Mouse (Mus musculus): ENCODE data around the gene Akain1. TPM values are rescaled to one million over a fixed set of nuclear protein-coding genes. Genes with fewer than 3 reads are reported as not detected.

Gene Akain1
- not detected for total RNA-seq (2018; cell fraction: chromatin; rRNA removed)
- total RNA-seq (2018; cell fraction: cytosol; rRNA removed) = not detected
- total RNA-seq (2018; cell fraction: nucleus; rRNA removed) = not detected
- polyA plus RNA-seq (2018) = not detected in 3 replicates

DNA sequence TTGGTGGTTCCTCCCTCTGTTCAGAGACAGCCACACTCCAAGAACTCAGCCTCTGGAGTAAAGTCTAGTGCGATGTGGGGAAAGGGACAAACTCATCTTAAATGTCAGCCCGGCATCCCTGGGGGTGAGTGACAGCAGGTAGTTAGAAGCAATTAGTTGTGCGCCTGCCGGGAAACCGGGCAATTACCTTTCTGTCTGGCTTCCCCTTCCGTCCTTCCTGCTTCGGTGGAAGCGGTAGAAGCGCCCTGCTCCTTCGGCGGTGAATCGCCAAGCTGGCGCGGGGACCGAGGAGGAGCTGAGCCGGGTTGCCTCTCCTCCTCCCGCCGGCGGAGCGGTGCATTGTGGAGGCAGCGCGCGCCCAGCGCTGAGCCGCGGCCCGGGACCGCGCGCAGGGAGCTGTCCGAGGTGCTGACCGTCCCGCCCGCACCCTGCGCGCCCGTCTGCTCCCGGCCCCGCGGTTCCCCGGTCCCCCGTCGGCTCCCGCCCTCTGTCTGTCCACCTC lies at the start of gene Akain1:
Gene Akain1, plus strand, starts transcription at position 337 of the 502 bp plus-strand sequence.
- Histone ChIP-seq H3K36me3 (ENCODE audit: inconsistent target) (no peaks in the 10 kb centered on the region), H3K27ac (no peak within 1 kb of the TSS), H3K79me2 (ENCODE audit: inconsistent target) (no peaks in the 10 kb centered on the region), H3K4me3 (ENCODE audit: inconsistent target) (no peak within 1 kb of the TSS)
- under 1% methylated on average over 34 of the region's 44 CpGs for WGBS (ENCODE audit: missing documents)

DNA sequence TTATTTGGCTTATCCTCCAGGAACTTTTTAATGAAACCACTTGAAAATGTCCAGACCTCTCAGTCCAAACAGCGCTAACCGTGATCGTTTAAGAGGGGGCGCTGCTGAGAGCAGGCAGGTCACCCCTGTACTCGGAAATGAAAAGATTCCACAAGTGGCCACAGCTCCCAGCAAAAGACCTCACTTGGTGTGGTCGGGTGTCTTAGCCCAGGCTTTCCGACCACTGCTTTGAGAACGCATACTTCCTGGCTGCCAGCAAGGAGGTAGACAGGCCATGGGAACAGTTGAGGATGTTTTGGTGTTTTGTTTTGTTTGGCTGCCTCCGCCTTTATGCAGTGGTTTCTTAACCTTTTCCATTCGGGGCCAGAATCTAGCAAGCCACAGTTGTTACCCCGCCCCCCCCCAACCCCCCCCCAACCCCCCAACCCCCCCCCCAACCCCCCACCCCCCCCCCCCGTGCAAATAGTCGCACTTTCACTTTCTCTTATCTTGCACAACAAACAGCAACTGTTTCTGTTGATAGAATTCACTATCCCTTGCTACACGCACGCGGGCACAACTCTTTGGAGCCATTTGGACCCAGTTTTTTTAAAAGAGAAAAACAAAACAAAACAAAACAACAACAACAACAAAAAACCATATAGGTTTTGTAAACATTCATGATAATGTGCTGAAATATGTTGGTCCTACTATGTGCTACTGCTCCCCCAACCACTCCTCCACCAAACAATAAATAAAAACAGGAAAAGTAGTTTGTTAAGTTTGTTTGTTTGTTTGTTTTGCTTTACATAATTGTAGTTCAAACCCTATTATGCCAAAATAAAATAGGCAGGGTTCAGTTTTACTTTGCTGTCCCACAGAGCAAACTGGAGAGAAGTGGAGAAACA lies 42.7 kb upstream of the Akain1 start:
- Histone ChIP-seq H3K27ac (no peak overlapping the region), H3K4me3 (ENCODE audit: inconsistent target) (peak overlapping the region; percentile 14; the same call in 1 of the 2 replicates), H3K36me3 (ENCODE audit: inconsistent target) (no peaks in the 10 kb centered on the region), H3K79me2 (ENCODE audit: inconsistent target) (no peaks in the 10 kb centered on the region)
- WGBS (ENCODE audit: missing documents) = 4% methylated on average over 15 of the region's 16 CpGs

DNA sequence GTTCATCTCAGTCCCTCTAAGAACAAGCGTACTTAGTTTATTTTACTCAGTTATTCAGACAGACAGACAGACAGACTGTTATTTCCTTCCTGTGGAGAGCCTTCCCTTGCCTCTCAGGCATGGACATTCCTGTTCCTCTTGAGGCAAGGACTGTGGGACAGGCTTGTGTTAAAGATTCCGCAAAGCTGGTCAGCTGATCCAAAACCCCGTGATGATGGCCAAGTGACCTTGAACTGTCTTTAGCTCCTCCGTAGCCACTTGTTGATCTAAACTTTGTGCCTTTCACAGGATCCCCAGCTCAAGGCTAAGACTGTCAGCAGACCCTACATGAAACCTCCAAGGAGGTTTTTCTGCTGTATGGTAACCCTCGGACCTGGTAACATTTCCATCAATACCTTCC lies 42.0 kb upstream of the Akain1 start:
- Histone ChIP-seq H3K4me3 (ENCODE audit: inconsistent target) (no peak overlapping the region), H3K36me3 (ENCODE audit: inconsistent target) (no peaks in the 10 kb centered on the region), H3K27ac (no peak overlapping the region), H3K79me2 (ENCODE audit: inconsistent target) (no peaks in the 10 kb centered on the region)
- 76% methylated on average over 5 of the region's 5 CpGs for WGBS (ENCODE audit: missing documents)

DNA sequence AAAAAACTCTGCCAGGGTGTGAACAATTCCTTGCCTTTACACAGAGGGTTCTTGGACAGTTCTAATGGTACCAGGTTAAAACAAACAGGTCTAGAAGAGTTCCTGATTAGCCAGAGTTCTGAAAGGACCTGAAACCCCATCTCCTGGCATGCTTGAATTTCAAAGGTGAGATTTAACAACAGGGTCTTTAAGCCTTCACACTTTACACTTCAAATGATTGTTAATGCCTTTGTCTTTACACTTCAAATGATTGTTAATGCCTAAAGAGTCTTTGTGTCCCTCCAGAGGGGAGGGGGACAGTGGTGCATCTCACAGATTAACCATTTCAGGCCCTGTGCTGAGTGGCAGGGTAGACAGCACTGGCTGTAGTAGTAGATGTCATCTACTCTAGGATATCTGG lies 41.0 kb upstream of the Akain1 start:
- no peaks in the 10 kb centered on the region for H3K79me2 ChIP-seq (ENCODE audit: inconsistent target)
- H3K27ac ChIP-seq = no peak overlapping the region
- no peak overlapping the region for H3K4me3 ChIP-seq (ENCODE audit: inconsistent target)
- H3K36me3 ChIP-seq (ENCODE audit: inconsistent target) = no peaks in the 10 kb centered on the region

DNA sequence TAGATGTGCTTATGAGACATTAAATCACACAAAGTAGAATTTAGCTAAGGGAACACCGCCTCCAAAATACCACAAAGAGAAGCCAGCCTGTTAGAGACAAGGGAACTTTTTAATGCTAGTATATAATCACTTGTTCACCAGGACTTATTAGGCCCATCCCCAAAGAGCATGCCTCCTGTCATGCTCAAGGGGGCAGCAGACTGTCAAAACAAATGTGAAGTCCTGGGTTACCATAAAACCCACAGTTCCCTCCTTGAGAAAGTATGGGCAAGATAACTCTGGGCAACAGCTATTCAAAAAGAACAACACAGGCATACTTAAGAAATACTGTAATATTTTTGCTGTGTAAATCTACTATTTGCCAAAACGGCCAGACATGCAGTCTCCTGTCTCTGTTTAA lies 38.0 kb upstream of the Akain1 start:
- H3K27ac ChIP-seq = no peak overlapping the region
- H3K4me3 ChIP-seq (ENCODE audit: inconsistent target) = no peak overlapping the region
- H3K79me2 ChIP-seq (ENCODE audit: inconsistent target) = no peaks in the 10 kb centered on the region
- H3K36me3 ChIP-seq (ENCODE audit: inconsistent target) = no peaks in the 10 kb centered on the region
- WGBS (ENCODE audit: missing documents) = 90% methylated on average over 2 of the region's 2 CpGs

DNA sequence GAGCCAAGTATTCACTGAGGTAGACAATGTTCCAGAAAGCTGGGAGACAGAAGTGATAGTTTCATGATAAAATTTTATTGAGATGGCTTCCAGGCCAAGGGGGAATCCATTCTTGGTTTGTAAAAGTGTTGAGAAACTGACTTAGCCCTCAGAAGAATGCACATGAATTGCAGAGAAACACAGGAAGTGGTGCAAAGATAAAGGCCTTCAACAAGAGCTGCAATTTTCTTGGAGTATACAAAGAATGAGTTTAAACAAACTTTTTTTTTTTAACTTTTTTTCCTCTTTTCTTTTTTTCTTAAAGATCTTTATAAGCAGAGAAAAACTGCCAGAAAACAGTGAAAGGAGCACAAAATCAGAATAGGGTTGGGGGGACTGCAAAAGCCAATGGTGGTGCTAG lies 23.0 kb upstream of the Akain1 start:
- Histone ChIP-seq H3K27ac (0 out of 2 replicates have a peak overlapping the region, but pooled peaks have one; percentile 64), H3K79me2 (ENCODE audit: inconsistent target) (peaks cover 33% of the 10 kb centered on the region), H3K36me3 (ENCODE audit: inconsistent target) (no peaks in the 10 kb centered on the region), H3K4me3 (ENCODE audit: inconsistent target) (peak overlapping the region; percentile 81; the same call in 1 of the 2 replicates)

DNA sequence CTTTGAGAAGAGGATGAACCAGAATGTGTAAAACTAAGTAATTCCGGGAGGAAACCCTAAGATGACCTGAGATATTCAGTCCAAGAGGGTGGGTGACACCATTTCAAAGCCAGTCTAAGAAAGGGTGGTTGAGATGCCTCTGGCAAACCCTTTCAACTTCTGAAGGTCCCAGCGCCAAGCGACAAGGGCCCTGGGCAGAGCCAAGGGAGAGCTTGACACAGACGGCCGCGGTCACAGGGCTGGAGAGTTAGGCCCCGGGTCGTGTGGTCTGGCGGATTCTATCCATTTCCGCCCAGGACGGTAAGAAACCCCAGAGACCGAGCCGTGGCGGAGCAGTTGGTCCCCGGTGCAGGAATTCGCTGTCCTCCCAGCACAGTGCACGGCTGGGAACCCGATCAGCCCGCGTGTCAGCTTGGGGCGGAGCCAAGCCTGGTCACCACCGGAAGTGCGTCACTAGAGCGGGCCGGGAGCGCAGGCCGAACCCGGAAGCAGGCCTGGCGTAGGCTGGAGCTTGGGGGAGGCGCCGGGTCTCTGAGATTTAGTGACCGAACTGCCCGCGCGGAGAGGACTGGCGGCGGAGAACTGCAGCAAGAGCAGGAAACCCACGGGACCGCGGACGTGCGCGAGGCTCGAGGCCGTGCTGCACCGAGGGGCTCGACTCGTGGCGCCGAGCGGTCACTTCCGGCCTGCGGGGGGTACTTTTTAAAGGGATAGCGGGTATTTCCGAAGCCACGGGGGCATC lies 22.0 kb upstream of the Akain1 start:
- Histone ChIP-seq H3K27ac (peak overlapping the region; percentile 64), H3K4me3 (ENCODE audit: inconsistent target) (peak overlapping the region; percentile 81), H3K36me3 (ENCODE audit: inconsistent target) (no peaks in the 10 kb centered on the region), H3K79me2 (ENCODE audit: inconsistent target) (peaks cover 33% of the 10 kb centered on the region)
- under 1% methylated on average over 56 of the region's 56 CpGs for WGBS (ENCODE audit: missing documents)

DNA sequence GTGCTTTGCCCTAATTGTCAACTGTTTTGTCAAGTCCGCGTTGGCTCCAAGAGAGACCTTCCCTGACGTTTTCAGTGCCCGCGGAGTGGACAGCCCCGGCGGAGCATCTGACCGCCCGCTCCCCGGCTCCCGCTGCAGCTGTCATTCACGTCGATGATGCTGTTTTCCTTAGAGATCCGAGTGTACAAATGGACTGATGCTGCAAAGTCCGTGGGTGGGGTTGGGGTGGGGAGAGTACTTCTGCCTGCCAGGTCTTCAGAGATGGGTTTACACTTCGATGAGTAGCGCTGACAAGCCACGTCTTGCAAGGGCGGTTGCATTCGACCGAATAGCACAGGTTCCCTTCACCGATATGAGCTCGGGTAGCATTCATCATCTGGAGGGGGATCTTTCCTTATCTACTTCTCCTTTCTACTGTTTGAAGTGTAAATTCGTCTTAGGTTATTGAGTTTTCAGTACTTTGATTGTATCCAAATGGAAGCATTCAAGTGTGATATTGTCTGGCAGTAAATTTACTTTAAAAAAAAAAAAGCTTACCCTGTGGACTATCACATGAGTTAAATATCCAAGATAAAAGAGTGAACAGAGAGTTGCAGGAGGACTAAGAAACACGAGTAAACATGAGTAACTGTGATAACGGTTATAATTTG lies 21.3 kb upstream of the Akain1 start:
- Histone ChIP-seq H3K36me3 (ENCODE audit: inconsistent target) (no peaks in the 10 kb centered on the region), H3K79me2 (ENCODE audit: inconsistent target) (peaks cover 33% of the 10 kb centered on the region), H3K4me3 (ENCODE audit: inconsistent target) (peak overlapping the region; percentile 81), H3K27ac (peak overlapping the region; percentile 64)
- 6% methylated on average over 26 of the region's 26 CpGs for WGBS (ENCODE audit: missing documents)

DNA sequence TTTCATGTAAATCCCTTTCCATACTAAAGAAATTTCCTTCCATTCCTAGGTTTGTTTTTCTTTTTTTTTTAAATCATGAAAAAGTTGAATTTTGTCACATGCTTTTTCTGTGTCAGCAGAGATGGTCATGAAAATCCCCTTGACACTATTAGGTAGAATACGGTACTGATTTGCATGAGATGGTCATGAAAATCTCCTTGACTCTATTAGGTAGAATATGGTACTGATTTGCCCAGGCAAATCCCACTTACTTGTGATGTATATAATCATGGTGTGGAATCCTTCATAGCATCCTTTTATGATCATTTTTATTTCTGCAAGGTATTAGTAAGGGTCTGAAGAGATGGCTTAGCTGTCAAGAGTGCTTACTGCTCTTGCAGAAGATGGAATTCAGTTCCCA lies 17.5 kb upstream of the Akain1 start:
- H3K36me3 ChIP-seq (ENCODE audit: inconsistent target) = no peaks in the 10 kb centered on the region
- peaks cover 33% of the 10 kb centered on the region for H3K79me2 ChIP-seq (ENCODE audit: inconsistent target)
- H3K27ac ChIP-seq = 0 out of 2 replicates have a peak overlapping the region, but pooled peaks have one; percentile 17
- H3K4me3 ChIP-seq (ENCODE audit: inconsistent target) = no peak overlapping the region
- 63% methylated on average over 1 of the region's 1 CpGs for WGBS (ENCODE audit: missing documents)

DNA sequence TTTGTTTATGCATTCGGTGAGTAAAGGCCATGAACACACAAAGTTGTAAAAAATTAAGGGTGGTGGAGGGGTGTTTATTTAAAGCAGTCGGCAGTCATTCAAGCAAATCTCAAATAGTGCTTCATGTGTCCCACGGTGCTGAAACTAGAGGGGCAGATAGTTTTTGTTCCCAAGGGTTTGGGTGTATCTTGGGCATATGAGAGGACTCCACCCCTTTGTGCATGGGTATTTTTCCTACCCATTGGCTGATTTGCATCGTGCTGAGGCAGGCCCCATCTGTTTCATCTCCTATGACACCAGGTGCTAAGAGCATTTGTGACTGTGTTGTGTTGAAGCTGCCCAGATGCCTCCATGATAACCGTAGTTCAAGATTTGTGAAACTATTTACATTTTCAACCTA lies 1.3 kb upstream of the Akain1 start:
- Histone ChIP-seq H3K27ac (no peak overlapping the region), H3K4me3 (ENCODE audit: inconsistent target) (no peak overlapping the region), H3K36me3 (ENCODE audit: inconsistent target) (no peaks in the 10 kb centered on the region), H3K79me2 (ENCODE audit: inconsistent target) (no peaks in the 10 kb centered on the region)
- 77% methylated on average over 5 of the region's 5 CpGs for WGBS (ENCODE audit: missing documents)

DNA sequence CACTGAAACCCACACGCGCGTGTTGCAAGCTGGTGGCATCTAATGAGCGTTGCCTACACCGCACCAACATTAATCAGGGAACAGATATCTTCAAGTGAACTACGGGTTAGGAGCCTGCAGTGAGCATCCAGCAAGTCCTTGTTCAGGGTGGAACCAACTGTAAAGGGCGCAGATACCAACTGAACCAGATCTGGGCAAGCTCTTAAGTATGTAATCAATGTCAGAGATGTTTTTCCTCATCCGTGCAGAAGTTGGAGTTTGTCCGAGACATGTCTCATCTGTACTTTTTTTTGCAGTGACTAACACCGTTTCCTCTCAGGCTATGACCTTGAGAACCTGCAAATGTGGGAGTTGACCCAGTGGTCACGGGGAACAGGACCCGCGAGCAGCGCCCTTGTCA lies 640 bp upstream of the Akain1 start:
- WGBS (ENCODE audit: missing documents) = 36% methylated on average over 14 of the region's 14 CpGs
- H3K27ac ChIP-seq = no peak overlapping the region
- no peak overlapping the region for H3K4me3 ChIP-seq (ENCODE audit: inconsistent target)
- no peaks in the 10 kb centered on the region for H3K79me2 ChIP-seq (ENCODE audit: inconsistent target)
- no peaks in the 10 kb centered on the region for H3K36me3 ChIP-seq (ENCODE audit: inconsistent target)

DNA sequence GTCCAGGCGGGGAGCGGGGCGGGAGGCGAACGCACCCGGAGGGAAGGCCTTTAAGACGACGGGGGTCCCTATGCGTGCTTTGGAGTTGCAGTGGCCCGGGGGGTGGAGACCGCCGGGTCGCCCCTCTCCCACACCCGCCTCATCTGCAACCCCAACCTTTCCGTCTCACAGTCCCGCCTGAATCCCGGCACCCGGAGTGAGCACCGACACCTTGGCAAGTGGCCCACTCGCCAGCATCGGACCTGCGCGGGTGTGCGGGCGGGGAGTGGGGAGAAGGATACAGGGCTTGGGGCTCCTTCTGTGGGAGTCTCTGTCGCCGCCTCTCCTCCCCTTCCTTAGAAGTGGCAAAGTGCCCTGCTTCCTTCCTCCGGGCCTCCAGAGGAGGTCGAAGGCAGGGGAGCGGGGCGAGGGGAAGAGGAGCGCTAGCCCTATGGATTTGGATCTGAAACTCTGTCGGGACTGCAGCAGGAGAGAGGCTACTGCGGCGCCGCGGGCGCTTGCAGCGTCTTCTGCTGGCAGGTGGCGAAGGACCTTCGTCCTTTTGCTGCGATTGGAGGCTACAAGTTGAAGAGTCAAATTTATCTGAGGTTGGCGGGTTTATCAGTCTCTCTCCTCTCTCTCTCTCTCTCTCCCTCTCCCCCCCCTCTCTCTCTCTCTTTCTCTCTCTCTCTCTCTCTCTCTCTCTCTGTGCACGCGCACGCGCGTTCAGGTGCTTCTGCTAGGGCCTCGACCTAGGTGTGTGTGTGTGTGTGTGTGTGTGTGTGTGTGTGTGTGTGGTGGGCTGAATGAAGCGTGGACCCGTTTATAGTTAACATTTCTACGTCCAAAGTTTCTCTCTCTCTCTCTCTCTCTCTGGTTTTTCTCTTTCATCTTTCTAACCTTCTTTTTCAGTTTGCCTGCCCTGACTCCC lies 700 bp downstream of the Akain1 start:
- Histone ChIP-seq H3K27ac (no peak overlapping the region), H3K36me3 (ENCODE audit: inconsistent target) (no peaks in the 10 kb centered on the region), H3K4me3 (ENCODE audit: inconsistent target) (no peak overlapping the region), H3K79me2 (ENCODE audit: inconsistent target) (no peaks in the 10 kb centered on the region)
- 5% methylated on average over 37 of the region's 52 CpGs for WGBS (ENCODE audit: missing documents)

DNA sequence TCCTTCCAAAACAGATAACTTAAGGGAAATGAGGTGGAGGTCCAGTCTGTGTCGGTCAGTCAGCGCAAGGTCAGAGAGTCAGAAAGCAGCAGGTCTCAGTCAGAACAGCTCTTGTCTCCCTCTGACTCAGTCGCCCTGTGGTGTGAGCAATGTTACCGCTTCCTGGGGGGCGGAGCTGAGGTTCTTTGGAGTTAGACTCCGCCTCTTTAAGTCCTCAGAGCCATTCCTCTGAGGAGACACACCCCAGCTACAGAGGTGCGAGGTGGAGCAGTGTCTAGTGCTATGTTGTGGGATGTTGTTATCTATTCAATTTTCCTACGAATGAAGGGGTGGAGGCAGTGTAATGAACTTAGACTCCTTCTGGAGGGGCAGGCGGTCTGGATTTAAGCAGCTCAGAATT lies 1.9 kb downstream of the Akain1 start:
- H3K27ac ChIP-seq = no peak overlapping the region
- no peaks in the 10 kb centered on the region for H3K79me2 ChIP-seq (ENCODE audit: inconsistent target)
- 21% methylated on average over 9 of the region's 9 CpGs for WGBS (ENCODE audit: missing documents)
- H3K36me3 ChIP-seq (ENCODE audit: inconsistent target) = no peaks in the 10 kb centered on the region
- no peak overlapping the region for H3K4me3 ChIP-seq (ENCODE audit: inconsistent target)

DNA sequence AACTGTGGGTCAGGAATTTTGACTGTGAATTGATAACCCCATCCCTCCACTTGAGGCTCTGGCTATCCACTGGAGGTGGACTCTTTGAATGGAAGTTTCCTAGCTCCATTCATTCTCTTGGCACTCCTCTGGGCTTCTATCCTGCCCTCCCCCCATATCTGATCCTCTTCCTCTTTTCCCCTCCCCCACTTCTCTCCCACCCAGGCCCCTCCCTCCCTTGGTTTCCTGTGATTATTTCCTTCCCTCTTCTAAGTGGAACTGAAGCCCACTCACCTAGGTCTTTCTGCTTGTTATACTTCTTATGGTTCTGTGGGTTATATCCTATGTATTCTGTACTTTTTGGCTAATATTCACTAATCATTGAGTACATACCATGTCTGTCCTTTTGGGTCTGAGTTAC lies 9.6 kb downstream of the Akain1 start:
- Histone ChIP-seq H3K27ac (no peak overlapping the region), H3K4me3 (ENCODE audit: inconsistent target) (no peak overlapping the region), H3K36me3 (ENCODE audit: inconsistent target) (no peaks in the 10 kb centered on the region), H3K79me2 (ENCODE audit: inconsistent target) (no peaks in the 10 kb centered on the region)

Data from macrophage (primary cell).